Mouse (Mus musculus): ENCODE results near the gene Stk31. TPM values are rescaled to one million over a fixed set of nuclear protein-coding genes. Genes with fewer than 3 reads are reported as not detected.
A peak's percentile ranks its signal among the peaks of the same experiment; 100 is the strongest.

Gene Stk31
- polyA plus RNA-seq (2012), result not detected in 2 replicates

GRCm38 (mm10) chr6:49395316-49395715 lies at the start of gene Stk31:
TSS of gene Stk31 (plus strand) at chr6:49395604.
- Histone ChIP-seq H3K4me1 (ENCODE audit: control insufficient read depth) (no peaks in the 10 kb centered on the region), H3K4me3 (replicated peaks) (no peak within 1 kb of the TSS), H3K27me3 (ENCODE audit: control insufficient read depth) (no peaks in the 10 kb centered on the region), H3K9me3 (ENCODE audit: control insufficient read depth, low read length) (no peaks in the 10 kb centered on the region), H3K36me3 (ENCODE audit: control insufficient read depth) (no peaks in the 10 kb centered on the region)
- TF ChIP-seq GATA1 (IDR thresholded peaks at IDR 0.05; ENCODE audit: low read length) (no peak), TAL1 (IDR thresholded peaks at IDR 0.05; ENCODE audit: low read length) (no peak)

- TF ChIP-seq GATA1 (IDR thresholded peaks at IDR 0.05; ENCODE audit: low read length), result no peak
- TF ChIP-seq TAL1 (IDR thresholded peaks at IDR 0.05; ENCODE audit: low read length), result no peak
- Histone ChIP-seq H3K36me3 (ENCODE audit: control insufficient read depth) (no peaks in the 10 kb centered on the region), H3K4me1 (ENCODE audit: control insufficient read depth) (no peaks in the 10 kb centered on the region), H3K9me3 (ENCODE audit: control insufficient read depth, low read length) (no peaks in the 10 kb centered on the region), H3K4me3 (replicated peaks) (no peak overlapping the region), H3K27me3 (ENCODE audit: control insufficient read depth) (no peaks in the 10 kb centered on the region)
These were observed 45.6 kb upstream of the Stk31 start for GRCm38 (mm10) chr6:49349826-49350225.

GRCm38 (mm10) chr6:49354613-49355012 lies 40.8 kb upstream of the Stk31 start:
- Histone ChIP-seq H3K4me1 (ENCODE audit: control insufficient read depth) (no peaks in the 10 kb centered on the region), H3K9me3 (ENCODE audit: control insufficient read depth, low read length) (no peaks in the 10 kb centered on the region), H3K4me3 (replicated peaks) (no peak overlapping the region), H3K27me3 (ENCODE audit: control insufficient read depth) (no peaks in the 10 kb centered on the region), H3K36me3 (ENCODE audit: control insufficient read depth) (no peaks in the 10 kb centered on the region)
- no peak for TF ChIP-seq TAL1 (IDR thresholded peaks at IDR 0.05; ENCODE audit: low read length)
- no peak for TF ChIP-seq GATA1 (IDR thresholded peaks at IDR 0.05; ENCODE audit: low read length)

GRCm38 (mm10) chr6:49355171-49355570 lies 40.2 kb upstream of the Stk31 start:
- H3K4me1 ChIP-seq (ENCODE audit: control insufficient read depth), result no peaks in the 10 kb centered on the region

GRCm38 (mm10) chr6:49360420-49360819 lies 35.0 kb upstream of the Stk31 start:
- H3K36me3 ChIP-seq (ENCODE audit: control insufficient read depth), result no peaks in the 10 kb centered on the region
- H3K4me3 ChIP-seq (replicated peaks), result no peak overlapping the region
- no peak for TF ChIP-seq GATA1 (IDR thresholded peaks at IDR 0.05; ENCODE audit: low read length)
- TF ChIP-seq TAL1 (IDR thresholded peaks at IDR 0.05; ENCODE audit: low read length), result no peak
- no peaks in the 10 kb centered on the region for H3K4me1 ChIP-seq (ENCODE audit: control insufficient read depth)
- H3K9me3 ChIP-seq (ENCODE audit: control insufficient read depth, low read length), result no peaks in the 10 kb centered on the region
- no peaks in the 10 kb centered on the region for H3K27me3 ChIP-seq (ENCODE audit: control insufficient read depth)

More at GRCm38 (mm10) chr6:49355171-49355570, 40.2 kb upstream of the Stk31 start:
- no peaks in the 10 kb centered on the region for H3K9me3 ChIP-seq (ENCODE audit: control insufficient read depth, low read length)
- no peak for TF ChIP-seq TAL1 (IDR thresholded peaks at IDR 0.05; ENCODE audit: low read length)
- no peak for TF ChIP-seq GATA1 (IDR thresholded peaks at IDR 0.05; ENCODE audit: low read length)
- H3K36me3 ChIP-seq (ENCODE audit: control insufficient read depth), result no peaks in the 10 kb centered on the region
- H3K27me3 ChIP-seq (ENCODE audit: control insufficient read depth), result no peaks in the 10 kb centered on the region
- no peak overlapping the region for H3K4me3 ChIP-seq (replicated peaks)

GRCm38 (mm10) chr6:49367159-49368054 lies 28.0 kb upstream of the Stk31 start, which contains the start of gene Fam221a:
TSS of gene Fam221a (plus strand) at chr6:49367739.
- Histone ChIP-seq H3K36me3 (ENCODE audit: control insufficient read depth) (no peaks in the 10 kb centered on the region; the same call in 1 of the 2 replicates), H3K4me3 (replicated peaks) (peak within 1 kb of the TSS; percentile 75), H3K9me3 (ENCODE audit: control insufficient read depth, low read length) (no peaks in the 10 kb centered on the region), H3K4me1 (ENCODE audit: control insufficient read depth) (peaks cover 30% of the 10 kb centered on the region), H3K27me3 (ENCODE audit: control insufficient read depth) (no peaks in the 10 kb centered on the region)
- TF ChIP-seq TAL1 (IDR thresholded peaks at IDR 0.05; ENCODE audit: low read length), result no peak

GRCm38 (mm10) chr6:49368212-49368611 lies 27.2 kb upstream of the Stk31 start:
- H3K4me3 ChIP-seq (replicated peaks), result peak overlapping the region; percentile 75
- no peaks in the 10 kb centered on the region for H3K27me3 ChIP-seq (ENCODE audit: control insufficient read depth)
- no peaks in the 10 kb centered on the region; the same call in 1 of the 2 replicates for H3K36me3 ChIP-seq (ENCODE audit: control insufficient read depth)
- no peak for TF ChIP-seq TAL1 (IDR thresholded peaks at IDR 0.05; ENCODE audit: low read length)
- TF ChIP-seq GATA1 (IDR thresholded peaks at IDR 0.05; ENCODE audit: low read length), result no peak
- peaks cover 34% of the 10 kb centered on the region for H3K4me1 ChIP-seq (ENCODE audit: control insufficient read depth)
- no peaks in the 10 kb centered on the region for H3K9me3 ChIP-seq (ENCODE audit: control insufficient read depth, low read length)

GRCm38 (mm10) chr6:49372705-49373104 lies 22.7 kb upstream of the Stk31 start:
- Histone ChIP-seq H3K4me1 (ENCODE audit: control insufficient read depth) (peaks cover 32% of the 10 kb centered on the region), H3K9me3 (ENCODE audit: control insufficient read depth, low read length) (no peaks in the 10 kb centered on the region), H3K36me3 (ENCODE audit: control insufficient read depth) (peaks cover 3% of the 10 kb centered on the region), H3K4me3 (replicated peaks) (no peak overlapping the region), H3K27me3 (ENCODE audit: control insufficient read depth) (no peaks in the 10 kb centered on the region)
- TF ChIP-seq GATA1 (IDR thresholded peaks at IDR 0.05; ENCODE audit: low read length) (no peak), TAL1 (IDR thresholded peaks at IDR 0.05; ENCODE audit: low read length) (peak; percentile 18; the same call in 1 of the 3 replicates)

GRCm38 (mm10) chr6:49373943-49374342 lies 21.5 kb upstream of the Stk31 start:
- Histone ChIP-seq H3K9me3 (ENCODE audit: control insufficient read depth, low read length) (no peaks in the 10 kb centered on the region), H3K27me3 (ENCODE audit: control insufficient read depth) (no peaks in the 10 kb centered on the region), H3K36me3 (ENCODE audit: control insufficient read depth) (peaks cover 6% of the 10 kb centered on the region), H3K4me1 (ENCODE audit: control insufficient read depth) (peaks cover 26% of the 10 kb centered on the region), H3K4me3 (replicated peaks) (no peak overlapping the region)
- TF ChIP-seq GATA1 (IDR thresholded peaks at IDR 0.05; ENCODE audit: low read length) (no peak), TAL1 (IDR thresholded peaks at IDR 0.05; ENCODE audit: low read length) (no peak)

All from erythroblast, embryonic 14.5 days (primary cell).